ENCODE assay signal across 8 mouse cellular contexts in the genomic region with DNA sequence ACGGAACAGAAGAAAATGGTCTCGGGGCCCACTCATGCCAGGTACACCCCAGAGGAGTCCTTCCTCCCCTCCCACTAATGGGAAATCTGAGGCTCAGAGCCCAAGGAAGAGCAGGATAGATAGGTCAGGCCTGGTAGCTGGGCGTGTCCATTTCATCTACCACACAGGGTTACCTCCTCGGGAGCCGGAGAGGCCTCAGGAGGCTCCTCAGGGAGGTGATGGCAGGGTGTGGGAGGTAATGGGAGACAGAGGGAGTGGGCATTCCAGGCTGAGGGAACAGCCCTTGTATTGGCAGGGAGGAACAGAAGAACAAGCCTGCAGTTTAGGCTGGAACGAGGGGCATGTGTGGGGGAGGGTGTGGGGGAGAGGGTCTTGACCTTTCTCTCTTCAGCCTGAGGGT. TPM values are rescaled to one million over a fixed set of nuclear protein-coding genes. Genes with fewer than 3 reads are reported as not detected.
DNase-seq lines count a peak whose midpoint lies in the region; ATAC-seq and TF ChIP-seq lines count a peak whose summit lies in the region.

No protein-coding gene starts in this region.

- whole genome bisulfite sequencing in lung, adult 2 months = 42% methylated on average over 6 of the region's 6 CpGs
- 26% methylated on average over 6 of the region's 6 CpGs for WGBS in heart, postnatal 0 days
- 45% methylated on average over 6 of the region's 6 CpGs for WGBS in liver, embryonic 16.5 days (ENCODE audit: insufficient replicate concordance)
- WGBS in stomach, embryonic 16.5 days = 22% methylated on average over 6 of the region's 6 CpGs

- H3K4me1 ChIP-seq in lung, adult 2 months (ENCODE audit: control insufficient read depth, insufficient read depth, low read length) = peaks cover 4% of the 10 kb centered on the region; the same call in 1 of the 2 replicates
- H3K4me1 ChIP-seq in heart, postnatal 0 days (ENCODE audit: control insufficient read depth, insufficient read depth) = peaks cover 48% of the 10 kb centered on the region
- H3K4me1 ChIP-seq in liver, embryonic 16.5 days (ENCODE audit: control insufficient read depth, low read depth, low read length) = peaks cover 3% of the 10 kb centered on the region
- H3K4me1 ChIP-seq in stomach, embryonic 16.5 days (ENCODE audit: control insufficient read depth, insufficient read depth, low read length) = peaks cover 53% of the 10 kb centered on the region

- DNase-seq in lung, adult 2 months = no peak
- no peak for DNase-seq in lung, postnatal 36 days
- DNase-seq in heart, postnatal 0 days (ENCODE audit: low spot score) = peak; percentile 30
- DNase-seq in thymus, adult 18-20 months = no peak
- no peak for DNase-seq in cerebellum, adult 8-10 months
- no peak for DNase-seq in layer of hippocampus, postnatal 36 days

- H3K9ac ChIP-seq in heart, postnatal 0 days (replicated peaks; ENCODE audit: low read depth, low read length) = peak overlapping the region; percentile 79
- no peak overlapping the region for H3K9ac ChIP-seq in liver, embryonic 16.5 days (ENCODE audit: low read depth, low read length)
- H3K9ac ChIP-seq in stomach, embryonic 16.5 days (ENCODE audit: low read length) = peak overlapping the region; percentile 95

- H3K36me3 ChIP-seq in heart, postnatal 0 days (replicated peaks; ENCODE audit: control insufficient read depth, insufficient read depth, low read length) = peaks cover 13% of the 10 kb centered on the region; the same call in 1 of the 2 replicates
- no peaks in the 10 kb centered on the region for H3K36me3 ChIP-seq in liver, embryonic 16.5 days (ENCODE audit: control insufficient read depth, insufficient read depth)
- H3K36me3 ChIP-seq in stomach, embryonic 16.5 days (ENCODE audit: control insufficient read depth, insufficient read depth, low read length) = no peaks in the 10 kb centered on the region

- TF ChIP-seq CTCF in lung, adult 2 months (IDR thresholded peaks at IDR 0.05; ENCODE audit: insufficient read depth, low read length) = no peak
- TF ChIP-seq CTCF in heart, postnatal 0 days (IDR thresholded peaks at IDR 0.05; ENCODE audit: low read depth) = no peak

- peak overlapping the region; percentile 94 for H3K4me2 ChIP-seq in heart, postnatal 0 days (ENCODE audit: low read depth, low read length)
- H3K4me2 ChIP-seq in liver, embryonic 16.5 days (ENCODE audit: low read depth, low read length) = peak overlapping the region; percentile 62
- peak overlapping the region; percentile 79 for H3K4me2 ChIP-seq in stomach, embryonic 16.5 days (ENCODE audit: low read depth, low read length)

- TF ChIP-seq EP300 in heart, postnatal 0 days (IDR thresholded peaks at IDR 0.05; ENCODE audit: low read depth) = no peak

- 0 out of 2 replicates have a peak, but pooled peaks have one; percentile 20 for TF ChIP-seq POLR2A in lung, adult 2 months (IDR thresholded peaks at IDR 0.05; ENCODE audit: borderline replicate concordance, extremely low read depth, low read depth, low read length)

- H3K27ac ChIP-seq in heart, postnatal 0 days (ENCODE audit: low read depth) = peak overlapping the region; percentile 88
- peak overlapping the region; percentile 81 for H3K27ac ChIP-seq in liver, embryonic 16.5 days (ENCODE audit: low read length)
- peak overlapping the region; percentile 99 for H3K27ac ChIP-seq in stomach, embryonic 16.5 days (ENCODE audit: low read length)

- no peaks in the 10 kb centered on the region for H3K27me3 ChIP-seq in heart, postnatal 0 days (ENCODE audit: control insufficient read depth, insufficient read depth, low read length)
- peaks cover 37% of the 10 kb centered on the region for H3K27me3 ChIP-seq in liver, embryonic 16.5 days (ENCODE audit: control insufficient read depth, insufficient read depth, low read depth, low read length)
- no peaks in the 10 kb centered on the region for H3K27me3 ChIP-seq in stomach, embryonic 16.5 days (ENCODE audit: control insufficient read depth, insufficient read depth, low read length)

- no peaks in the 10 kb centered on the region for H3K9me3 ChIP-seq in heart, postnatal 0 days (replicated peaks; ENCODE audit: control insufficient read depth, low read length)
- no peaks in the 10 kb centered on the region for H3K9me3 ChIP-seq in liver, embryonic 16.5 days (replicated peaks; ENCODE audit: control insufficient read depth, low read length)
- no peaks in the 10 kb centered on the region for H3K9me3 ChIP-seq in stomach, embryonic 16.5 days (replicated peaks; ENCODE audit: control insufficient read depth, low read length)

- H3K4me3 ChIP-seq in lung, adult 2 months (replicated peaks; ENCODE audit: extremely low read depth, low read depth, low read length) = peak overlapping the region; percentile 11
- peak overlapping the region; percentile 69 for H3K4me3 ChIP-seq in heart, postnatal 0 days (ENCODE audit: low read depth, low read length)
- H3K4me3 ChIP-seq in liver, embryonic 16.5 days (ENCODE audit: low read depth, low read length) = peak overlapping the region; percentile 59
- peak overlapping the region; percentile 77 for H3K4me3 ChIP-seq in stomach, embryonic 16.5 days (replicated peaks; ENCODE audit: low read length)

- ATAC-seq in heart, postnatal 0 days (ENCODE audit: insufficient read depth, low read depth) = no peak
- ATAC-seq in liver, embryonic 16.5 days (ENCODE audit: low read depth) = no peak
- no peak for ATAC-seq in stomach, embryonic 16.5 days (ENCODE audit: insufficient read depth, low FRiP score)

RNA-seq across cellular contexts. Expression of gene Plxnb1, which starts 1.7 kb away (rescaled TPM):
- polyA plus RNA-seq in lung, adult 2 months (2012; rRNA removed) = 54.1 and 61.4 TPM in 2 replicates
- 26.1 and 54.3 TPM in 2 replicates for total RNA-seq in heart, postnatal 0 days (2014; rRNA removed; ENCODE audit: low replicate concordance)
- 3.0 and 3.3 TPM in 2 replicates for polyA plus RNA-seq in heart, postnatal 0 days (2015; fragmentation: Nextera tagmentation; extraction: Ambion mirVana)
- 4.9 and 6.3 TPM in 2 replicates for polyA plus RNA-seq in liver, embryonic 16.5 days (2015; fragmentation: Nextera tagmentation; extraction: Ambion mirVana)
- 15.4 and 15.6 TPM in 2 replicates for polyA plus RNA-seq in stomach, embryonic 16.5 days (2015; fragmentation: Nextera tagmentation; extraction: Ambion mirVana)
- total RNA-seq in layer of hippocampus, postnatal 36 days (2021) = 10 to 100 TPM; 79.7 to 88.6 TPM

RNA-seq across cellular contexts. Expression of gene Tma7, which starts 14.5 kb away (rescaled TPM):
- polyA plus RNA-seq in lung, adult 2 months (2012; rRNA removed) = 13.4 and 19.0 TPM in 2 replicates
- 70.4 and 74.5 TPM in 2 replicates for total RNA-seq in heart, postnatal 0 days (2014; rRNA removed; ENCODE audit: low replicate concordance)
- polyA plus RNA-seq in heart, postnatal 0 days (2015; fragmentation: Nextera tagmentation; extraction: Ambion mirVana) = 490 and 527 TPM in 2 replicates
- 259 and 313 TPM in 2 replicates for polyA plus RNA-seq in liver, embryonic 16.5 days (2015; fragmentation: Nextera tagmentation; extraction: Ambion mirVana)
- 495 and 585 TPM in 2 replicates for polyA plus RNA-seq in stomach, embryonic 16.5 days (2015; fragmentation: Nextera tagmentation; extraction: Ambion mirVana)
- 100 to 1,000 TPM; 303 to 338 TPM for total RNA-seq in layer of hippocampus, postnatal 36 days (2021)

RNA-seq across cellular contexts. Expression of gene Ccdc51, which starts 14.6 kb away (rescaled TPM):
- 3.5 and 3.7 TPM in 2 replicates for polyA plus RNA-seq in lung, adult 2 months (2012; rRNA removed)
- total RNA-seq in heart, postnatal 0 days (2014; rRNA removed; ENCODE audit: low replicate concordance) = 11.6 and 19.5 TPM in 2 replicates
- 14.3 and 14.6 TPM in 2 replicates for polyA plus RNA-seq in heart, postnatal 0 days (2015; fragmentation: Nextera tagmentation; extraction: Ambion mirVana)
- 10.0 and 11.9 TPM in 2 replicates for polyA plus RNA-seq in liver, embryonic 16.5 days (2015; fragmentation: Nextera tagmentation; extraction: Ambion mirVana)
- 15.8 and 17.3 TPM in 2 replicates for polyA plus RNA-seq in stomach, embryonic 16.5 days (2015; fragmentation: Nextera tagmentation; extraction: Ambion mirVana)
- 1 to 10 TPM; 8.5 to 9.1 TPM for total RNA-seq in layer of hippocampus, postnatal 36 days (2021)

RNA-seq across cellular contexts. Expression of gene Atrip, which starts 22.9 kb away (rescaled TPM):
- polyA plus RNA-seq in lung, adult 2 months (2012; rRNA removed) = 18.8 and 21.9 TPM in 2 replicates
- 17.1 and 31.2 TPM in 2 replicates for total RNA-seq in heart, postnatal 0 days (2014; rRNA removed; ENCODE audit: low replicate concordance)
- 11.1 and 11.7 TPM in 2 replicates for polyA plus RNA-seq in heart, postnatal 0 days (2015; fragmentation: Nextera tagmentation; extraction: Ambion mirVana)
- polyA plus RNA-seq in liver, embryonic 16.5 days (2015; fragmentation: Nextera tagmentation; extraction: Ambion mirVana) = 8.5 and 8.8 TPM in 2 replicates
- 23.1 and 23.4 TPM in 2 replicates for polyA plus RNA-seq in stomach, embryonic 16.5 days (2015; fragmentation: Nextera tagmentation; extraction: Ambion mirVana)
- total RNA-seq in layer of hippocampus, postnatal 36 days (2021) = 10 to 100 TPM; 28.1 to 31.0 TPM

RNA-seq across cellular contexts. Expression of gene Trex1, which starts 37.3 kb away (rescaled TPM):
- 83.7 and 86.9 TPM in 2 replicates for polyA plus RNA-seq in lung, adult 2 months (2012; rRNA removed)
- 21.6 and 44.2 TPM in 2 replicates for total RNA-seq in heart, postnatal 0 days (2014; rRNA removed; ENCODE audit: low replicate concordance)
- 14.5 and 14.6 TPM in 2 replicates for polyA plus RNA-seq in heart, postnatal 0 days (2015; fragmentation: Nextera tagmentation; extraction: Ambion mirVana)
- polyA plus RNA-seq in liver, embryonic 16.5 days (2015; fragmentation: Nextera tagmentation; extraction: Ambion mirVana) = 7.4 and 8.8 TPM in 2 replicates
- polyA plus RNA-seq in stomach, embryonic 16.5 days (2015; fragmentation: Nextera tagmentation; extraction: Ambion mirVana) = 13.7 and 15.7 TPM in 2 replicates
- 10 to 100 TPM; 15.6 to 17.2 TPM for total RNA-seq in layer of hippocampus, postnatal 36 days (2021)

Comparison
In these comparisons a context has a peak if more than half of its experiments do, and no peak if none do; other contexts are left out.
1. H3K4me3 ChIP-seq: peak in every context shown above with its lines; median percentile 77 in stomach, embryonic 16.5 days; 69 in heart, postnatal 0 days; 59 in liver, embryonic 16.5 days; 11 in lung, adult 2 months.
2. RNA of gene Tma7, which starts 14.5 kb away (polyA plus RNA-seq): 495 to 585 TPM in stomach, embryonic 16.5 days, 490 to 527 TPM in heart, postnatal 0 days and 259 to 313 TPM in liver, embryonic 16.5 days; 13.4 to 19.0 TPM in lung, adult 2 months; every median in the first group is over 10 times any median in the second.
3. Peak in every context shown above with its lines, with median percentiles within 50 percentile points of each other: H3K27ac ChIP-seq and H3K4me2 ChIP-seq.